Mouse (Mus musculus): ENCODE measurements around the gene Gm49318. TPM values are rescaled to one million over a fixed set of nuclear protein-coding genes. Genes with fewer than 3 reads are reported as not detected.

The Gm49318 gene
- not detected in 2 replicates for polyA plus RNA-seq (2014; fragmentation: Nextera tagmentation; extraction: Ambion mirVana)

DNA sequence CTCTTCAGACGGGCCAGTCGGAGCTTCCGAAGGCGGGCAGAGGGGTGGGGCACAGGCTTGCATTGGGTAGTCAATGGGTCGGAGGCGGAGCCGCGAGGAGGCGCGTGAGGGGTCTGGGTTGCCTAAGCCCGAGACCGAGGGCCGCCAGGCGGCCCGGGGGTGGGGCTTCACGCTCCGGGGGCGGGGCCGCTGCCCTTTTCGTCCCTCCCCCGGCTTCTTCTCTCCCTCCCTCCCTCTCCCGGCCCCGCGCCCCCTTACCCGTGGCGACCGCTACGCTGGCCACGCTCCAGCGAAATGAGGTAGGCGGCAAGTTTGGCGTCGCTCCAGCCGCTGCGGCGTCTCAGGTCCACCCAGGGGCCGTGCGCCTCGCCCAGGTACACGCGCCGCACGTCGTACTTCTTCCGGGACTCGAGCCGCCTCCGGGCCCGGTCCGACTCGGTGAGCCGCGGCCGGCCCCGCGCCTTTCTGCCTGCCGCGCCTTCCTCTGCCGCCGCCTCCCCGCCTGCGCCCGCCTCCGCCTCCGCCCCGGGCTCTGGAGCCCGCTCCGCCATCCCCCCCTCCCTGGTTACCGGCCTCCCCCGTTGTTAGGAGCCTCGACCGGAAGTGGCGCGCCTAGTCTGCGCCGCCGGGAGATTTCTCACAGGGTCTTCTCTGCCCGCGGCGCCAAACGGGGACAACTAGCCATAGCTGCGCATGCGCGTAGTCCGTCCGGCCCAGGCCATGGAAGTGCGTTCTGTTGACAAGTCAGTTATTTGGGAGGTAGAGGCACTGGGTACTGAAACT is at the start of gene Gm49318, which contains the start of gene Zfp653:
Gm49318 (minus strand) TSS at position 469 of the 783 bp plus-strand sequence.
Zfp653 (minus strand) TSS at position 586 of the 783 bp plus-strand sequence.
- H3K4me2 ChIP-seq (replicated peaks; ENCODE audit: low read depth, low read length): peak within 1 kb of the TSS; percentile 43
- no peaks in the 10 kb centered on the region for H3K9me3 ChIP-seq (ENCODE audit: control insufficient read depth, low read length)
- peak within 1 kb of the TSS; percentile 96 for H3K27ac ChIP-seq (ENCODE audit: low read depth, low read length)
- under 1% methylated on average over 86 of the region's 87 CpGs for WGBS
- H3K27me3 ChIP-seq (ENCODE audit: control insufficient read depth, insufficient read depth, low read length): no peaks in the 10 kb centered on the region
- ATAC-seq (ENCODE audit: low FRiP score, low TSS enrichment): peak; percentile 98
- H3K9ac ChIP-seq (ENCODE audit: low read depth, low read length): peak within 1 kb of the TSS; percentile 93
- peaks cover 39% of the 10 kb centered on the region for H3K36me3 ChIP-seq (ENCODE audit: control insufficient read depth, insufficient read depth, low read length)
- peak within 1 kb of the TSS; percentile 82 for H3K4me3 ChIP-seq (ENCODE audit: low read length)
- H3K4me1 ChIP-seq (ENCODE audit: control insufficient read depth, insufficient read depth, low read length): 0 out of 2 replicates have a peak, but pooled peaks cover 6% of the 10 kb centered on the region

DNA sequence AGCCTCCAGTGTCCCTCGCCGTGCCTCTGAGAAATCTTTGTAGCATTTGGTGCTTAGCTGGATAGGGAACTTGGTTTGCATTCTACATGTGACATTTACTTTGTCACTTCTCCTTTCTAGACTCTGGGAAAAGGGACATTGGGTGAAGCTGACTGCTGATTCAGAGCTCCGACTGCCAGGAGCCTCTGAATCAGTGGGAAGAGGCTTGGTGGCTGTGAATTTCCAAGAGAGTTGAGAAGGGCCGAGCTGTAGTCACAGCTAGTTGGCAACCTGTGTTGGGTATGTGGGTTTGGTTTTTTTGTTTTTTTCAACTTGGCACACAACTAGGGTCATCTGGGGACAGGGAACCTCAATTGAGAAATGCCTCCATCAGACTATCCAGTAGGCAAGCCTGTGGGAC is 48.5 kb upstream of the Gm49318 start:
- 92% methylated on average over 4 of the region's 4 CpGs for WGBS
- no peak overlapping the region for H3K27ac ChIP-seq (ENCODE audit: low read depth, low read length)
- H3K4me2 ChIP-seq (replicated peaks; ENCODE audit: low read depth, low read length): no peak overlapping the region
- no peak overlapping the region for H3K9ac ChIP-seq (ENCODE audit: low read depth, low read length)
- H3K4me1 ChIP-seq (ENCODE audit: control insufficient read depth, insufficient read depth, low read length): peaks cover 10% of the 10 kb centered on the region
- no peak for ATAC-seq (ENCODE audit: low FRiP score, low TSS enrichment)
- H3K36me3 ChIP-seq (ENCODE audit: control insufficient read depth, insufficient read depth, low read length): no peaks in the 10 kb centered on the region
- H3K27me3 ChIP-seq (ENCODE audit: control insufficient read depth, insufficient read depth, low read length): no peaks in the 10 kb centered on the region
- no peak overlapping the region for H3K4me3 ChIP-seq (ENCODE audit: low read length)
- no peaks in the 10 kb centered on the region for H3K9me3 ChIP-seq (ENCODE audit: control insufficient read depth, low read length)

- WGBS: 47% methylated on average over 10 of the region's 10 CpGs
- peak overlapping the region; percentile 89 for H3K4me3 ChIP-seq (ENCODE audit: low read length)
- no peak for ATAC-seq (ENCODE audit: low FRiP score, low TSS enrichment)
- H3K27me3 ChIP-seq (ENCODE audit: control insufficient read depth, insufficient read depth, low read length): no peaks in the 10 kb centered on the region
- H3K9me3 ChIP-seq (ENCODE audit: control insufficient read depth, low read length): no peaks in the 10 kb centered on the region
- H3K36me3 ChIP-seq (ENCODE audit: control insufficient read depth, insufficient read depth, low read length): peaks cover 8% of the 10 kb centered on the region
- peak overlapping the region; percentile 52 for H3K4me2 ChIP-seq (replicated peaks; ENCODE audit: low read depth, low read length)
- no peak overlapping the region; the same call in 1 of the 2 replicates for H3K9ac ChIP-seq (ENCODE audit: low read depth, low read length)
- no peak overlapping the region for H3K27ac ChIP-seq (ENCODE audit: low read depth, low read length)
- H3K4me1 ChIP-seq (ENCODE audit: control insufficient read depth, insufficient read depth, low read length): peaks cover 10% of the 10 kb centered on the region
These were observed 46.8 kb upstream of the Gm49318 start for GRCm38 (mm10) chr9:22117754-22118456.

- ATAC-seq (ENCODE audit: low FRiP score, low TSS enrichment): peak; percentile 94
- Histone ChIP-seq H3K36me3 (ENCODE audit: control insufficient read depth, insufficient read depth, low read length) (peaks cover 17% of the 10 kb centered on the region), H3K4me1 (ENCODE audit: control insufficient read depth, insufficient read depth, low read length) (peaks cover 10% of the 10 kb centered on the region), H3K9ac (ENCODE audit: low read depth, low read length) (peak within 1 kb of the TSS; percentile 91), H3K27me3 (ENCODE audit: control insufficient read depth, insufficient read depth, low read length) (no peaks in the 10 kb centered on the region), H3K4me2 (replicated peaks; ENCODE audit: low read depth, low read length) (peak within 1 kb of the TSS; percentile 52), H3K27ac (ENCODE audit: low read depth, low read length) (peak within 1 kb of the TSS; percentile 39), H3K4me3 (ENCODE audit: low read length) (peak within 1 kb of the TSS; percentile 89), H3K9me3 (ENCODE audit: control insufficient read depth, low read length) (no peaks in the 10 kb centered on the region)
- under 1% methylated on average over 51 of the region's 52 CpGs for WGBS
These were observed 45.8 kb upstream of the Gm49318 start, which contains the start of gene Elof1 for GRCm38 (mm10) chr9:22116740-22117426. Gene Elof1 (minus strand): TSS chr9:22117172.

- H3K36me3 ChIP-seq (ENCODE audit: control insufficient read depth, insufficient read depth, low read length): peaks cover 24% of the 10 kb centered on the region
- WGBS: 24% methylated on average over 15 of the region's 15 CpGs
- no peaks in the 10 kb centered on the region for H3K27me3 ChIP-seq (ENCODE audit: control insufficient read depth, insufficient read depth, low read length)
- H3K27ac ChIP-seq (ENCODE audit: low read depth, low read length): no peak overlapping the region
- peak overlapping the region; percentile 89 for H3K4me3 ChIP-seq (ENCODE audit: low read length)
- H3K9me3 ChIP-seq (ENCODE audit: control insufficient read depth, low read length): no peaks in the 10 kb centered on the region
- peak overlapping the region; percentile 52 for H3K4me2 ChIP-seq (replicated peaks; ENCODE audit: low read depth, low read length)
- H3K9ac ChIP-seq (ENCODE audit: low read depth, low read length): peak overlapping the region; percentile 91
- ATAC-seq (ENCODE audit: low FRiP score, low TSS enrichment): no peak
- peaks cover 10% of the 10 kb centered on the region for H3K4me1 ChIP-seq (ENCODE audit: control insufficient read depth, insufficient read depth, low read length)
These were observed 45.0 kb upstream of the Gm49318 start for GRCm38 (mm10) chr9:22116086-22116485.

DNA sequence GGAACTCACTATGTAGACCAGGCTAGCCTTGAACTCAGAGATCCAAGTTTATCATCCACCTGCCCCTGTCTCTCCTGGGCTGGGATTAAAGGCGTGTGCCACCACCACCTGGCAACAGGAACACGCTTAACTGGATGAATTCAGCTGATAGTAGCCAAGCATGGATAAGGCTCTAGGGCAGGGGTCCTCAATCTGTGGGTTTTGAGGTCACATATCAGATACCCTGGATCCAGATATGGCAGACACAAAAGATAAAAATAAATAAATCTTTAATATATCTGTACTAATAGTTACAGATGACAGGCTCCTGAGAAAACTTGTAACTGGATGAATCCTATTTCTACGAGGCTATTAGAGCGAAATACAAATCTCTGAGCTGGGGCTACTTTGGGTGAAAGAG is 44.6 kb upstream of the Gm49318 start:
- peaks cover 27% of the 10 kb centered on the region for H3K36me3 ChIP-seq (ENCODE audit: control insufficient read depth, insufficient read depth, low read length)
- H3K4me3 ChIP-seq (ENCODE audit: low read length): peak overlapping the region; percentile 89
- peaks cover 10% of the 10 kb centered on the region for H3K4me1 ChIP-seq (ENCODE audit: control insufficient read depth, insufficient read depth, low read length)
- ATAC-seq (ENCODE audit: low FRiP score, low TSS enrichment): no peak
- H3K27me3 ChIP-seq (ENCODE audit: control insufficient read depth, insufficient read depth, low read length): no peaks in the 10 kb centered on the region
- peak overlapping the region; percentile 52 for H3K4me2 ChIP-seq (replicated peaks; ENCODE audit: low read depth, low read length)
- 94% methylated on average over 4 of the region's 4 CpGs for WGBS
- H3K27ac ChIP-seq (ENCODE audit: low read depth, low read length): no peak overlapping the region
- no peaks in the 10 kb centered on the region for H3K9me3 ChIP-seq (ENCODE audit: control insufficient read depth, low read length)
- H3K9ac ChIP-seq (ENCODE audit: low read depth, low read length): peak overlapping the region; percentile 91; the same call in 1 of the 2 replicates

DNA sequence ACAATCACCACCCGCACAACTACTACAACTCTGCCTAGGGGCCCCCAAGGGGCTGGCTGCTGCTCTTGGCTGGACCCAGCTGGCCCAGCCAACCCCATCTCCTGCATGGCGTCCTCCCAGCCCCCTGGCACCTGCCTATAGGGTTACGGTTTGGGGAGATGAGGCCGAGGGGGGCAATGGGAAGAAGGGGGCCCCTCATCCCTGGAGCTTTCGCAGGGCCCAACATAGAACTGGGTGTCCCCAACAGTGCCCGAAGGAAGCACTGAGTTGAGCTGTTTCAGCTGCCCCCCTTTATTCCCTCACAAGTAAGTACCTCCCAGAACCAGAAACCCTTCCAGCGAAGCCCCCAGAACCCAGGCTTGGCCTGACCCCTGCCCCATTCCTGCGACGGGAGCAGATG is 37.1 kb upstream of the Gm49318 start:
- H3K9me3 ChIP-seq (ENCODE audit: control insufficient read depth, low read length): no peaks in the 10 kb centered on the region
- no peaks in the 10 kb centered on the region for H3K27me3 ChIP-seq (ENCODE audit: control insufficient read depth, insufficient read depth, low read length)
- no peak for ATAC-seq (ENCODE audit: low FRiP score, low TSS enrichment)

GRCm38 (mm10) chr9:22099922-22100321 is 28.9 kb upstream of the Gm49318 start:
- no peak for ATAC-seq (ENCODE audit: low FRiP score, low TSS enrichment)
- Histone ChIP-seq H3K4me3 (ENCODE audit: low read length) (peak overlapping the region; percentile 12; the same call in 1 of the 2 replicates), H3K9ac (ENCODE audit: low read depth, low read length) (peak overlapping the region; percentile 7; the same call in 1 of the 2 replicates), H3K27ac (ENCODE audit: low read depth, low read length) (no peak overlapping the region), H3K36me3 (ENCODE audit: control insufficient read depth, insufficient read depth, low read length) (no peaks in the 10 kb centered on the region), H3K27me3 (ENCODE audit: control insufficient read depth, insufficient read depth, low read length) (peaks cover 22% of the 10 kb centered on the region), H3K9me3 (ENCODE audit: control insufficient read depth, low read length) (no peaks in the 10 kb centered on the region), H3K4me1 (ENCODE audit: control insufficient read depth, insufficient read depth, low read length) (0 out of 2 replicates have a peak, but pooled peaks cover 4% of the 10 kb centered on the region), H3K4me2 (replicated peaks; ENCODE audit: low read depth, low read length) (peak overlapping the region; percentile 25; the same call in 1 of the 2 replicates)
- WGBS: 3% methylated on average over 17 of the region's 18 CpGs

More for the DNA sequence above, 37.1 kb upstream of the Gm49318 start:
- H3K9ac ChIP-seq (ENCODE audit: low read depth, low read length): no peak overlapping the region
- H3K36me3 ChIP-seq (ENCODE audit: control insufficient read depth, insufficient read depth, low read length): peaks cover 32% of the 10 kb centered on the region
- H3K4me3 ChIP-seq (ENCODE audit: low read length): no peak overlapping the region
- H3K4me2 ChIP-seq (replicated peaks; ENCODE audit: low read depth, low read length): no peak overlapping the region
- 89% methylated on average over 9 of the region's 9 CpGs for WGBS
- H3K4me1 ChIP-seq (ENCODE audit: control insufficient read depth, insufficient read depth, low read length): no peaks in the 10 kb centered on the region
- no peak overlapping the region for H3K27ac ChIP-seq (ENCODE audit: low read depth, low read length)
